Mouse (Mus musculus) cerebellum, adult 9-10 months (tissue): ENCODE measurements around the gene Vsig10.
"Not testable (repeated sequence)": the region's sequence is repeated elsewhere in the genome, so short reads cannot be mapped to it uniquely, and the experiment has no call there.

Source experiments
- DNase-seq: peaks from one replicate; pipeline ENCODE4 v3.0.0; 2022

Vsig10 gene

GRCm38 (mm10) chr5:117304947-117305346 is 13.9 kb upstream of the Vsig10 start:
- DNase-seq = peak; percentile 77

- DNase-seq = no peak
These were observed 13.1 kb upstream of the Vsig10 start for GRCm38 (mm10) chr5:117305754-117306153.

GRCm38 (mm10) chr5:117306826-117307225 is 12.1 kb upstream of the Vsig10 start:
- DNase-seq = no peak

- no peak for DNase-seq
These were observed 11.2 kb upstream of the Vsig10 start for GRCm38 (mm10) chr5:117307699-117308098.

- DNase-seq = no peak
These were observed 5.5 kb upstream of the Vsig10 start for GRCm38 (mm10) chr5:117313420-117313819.

GRCm38 (mm10) chr5:117313909-117314308 is 5.0 kb upstream of the Vsig10 start:
- no peak for DNase-seq

GRCm38 (mm10) chr5:117314587-117315428 is 4.1 kb upstream of the Vsig10 start:
- no peak for DNase-seq

- DNase-seq = no peak
These were observed 4.9 kb downstream of the Vsig10 start for GRCm38 (mm10) chr5:117323751-117324150.

GRCm38 (mm10) chr5:117326408-117326807 is 7.5 kb downstream of the Vsig10 start:
- DNase-seq = no peak

GRCm38 (mm10) chr5:117330457-117330856 is 11.6 kb downstream of the Vsig10 start:
- DNase-seq = no peak

GRCm38 (mm10) chr5:117337999-117338398 is 19.1 kb downstream of the Vsig10 start:
- no peak for DNase-seq

GRCm38 (mm10) chr5:117338503-117338902 is 19.6 kb downstream of the Vsig10 start:
- DNase-seq = no peak

- no peak for DNase-seq
These were observed 21.2 kb downstream of the Vsig10 start for GRCm38 (mm10) chr5:117340081-117340480.

- no peak for DNase-seq
These were observed 23.0 kb downstream of the Vsig10 start for GRCm38 (mm10) chr5:117341896-117342295.

- not testable (repeated sequence) for DNase-seq
These were observed 25.6 kb downstream of the Vsig10 start for GRCm38 (mm10) chr5:117344496-117344895.

- DNase-seq = no peak
These were observed 26.6 kb downstream of the Vsig10 start for GRCm38 (mm10) chr5:117345432-117345976.

- DNase-seq = no peak
These were observed 27.4 kb downstream of the Vsig10 start for GRCm38 (mm10) chr5:117346281-117346680.

- no peak for DNase-seq
These were observed 28.1 kb downstream of the Vsig10 start for GRCm38 (mm10) chr5:117347011-117347410.

GRCm38 (mm10) chr5:117347838-117348237 is 29.0 kb downstream of the Vsig10 start:
- no peak for DNase-seq

- DNase-seq = peak; percentile 54
These were observed 29.4 kb downstream of the Vsig10 start for GRCm38 (mm10) chr5:117348279-117348678.

GRCm38 (mm10) chr5:117354121-117354520 is 35.2 kb downstream of the Vsig10 start:
- no peak for DNase-seq

- DNase-seq = no peak
These were observed 36.9 kb downstream of the Vsig10 start for GRCm38 (mm10) chr5:117355648-117356303.

- peak; percentile 65 for DNase-seq
These were observed 37.7 kb downstream of the Vsig10 start for GRCm38 (mm10) chr5:117356365-117357128.
